Mouse (Mus musculus): ENCODE measurements at regions not wholly inside any gene's neighbourhood (a gene's known extent, or its start where the extent isn't known, plus 50 kb on each side); places are given as distances from the start of the nearest gene placed in this dataset.

- H3K9me3 ChIP-seq = no peaks in the 10 kb centered on the region
- H3K27ac ChIP-seq (replicated peaks) = 0 out of 2 replicates have a peak overlapping the region, but pooled peaks have one; percentile 52
- no peak overlapping the region for H3K4me3 ChIP-seq
- H3K27me3 ChIP-seq (replicated peaks; ENCODE audit: low read depth, poor library complexity, severe bottlenecking) = peaks cover 42% of the 10 kb centered on the region
- H3K36me3 ChIP-seq (replicated peaks) = no peaks in the 10 kb centered on the region
- WGBS = 72% methylated on average over 3 of the region's 3 CpGs
- H3K4me1 ChIP-seq = peaks cover 33% of the 10 kb centered on the region
- no peak for DNase-seq (ENCODE audit: low spot score)
Measured at GRCm38 (mm10) chr5:118424177-118424576, 136.3 kb upstream of the Med13l start.

GRCm38 (mm10) chr5:118424764-118425568 lies 135.5 kb upstream of the Med13l start:
- peaks cover 46% of the 10 kb centered on the region for H3K27me3 ChIP-seq (replicated peaks; ENCODE audit: low read depth, poor library complexity, severe bottlenecking)
- no peak overlapping the region for H3K4me3 ChIP-seq
- peak overlapping the region; percentile 52; the same call in 1 of the 2 replicates for H3K27ac ChIP-seq (replicated peaks)
- H3K9me3 ChIP-seq = no peaks in the 10 kb centered on the region
- DNase-seq (ENCODE audit: low spot score) = peak; percentile 42
- WGBS = 46% methylated on average over 9 of the region's 9 CpGs
- no peaks in the 10 kb centered on the region for H3K36me3 ChIP-seq (replicated peaks)
- peaks cover 33% of the 10 kb centered on the region for H3K4me1 ChIP-seq

GRCm38 (mm10) chr5:118426673-118427072 lies 133.8 kb upstream of the Med13l start:
- no peaks in the 10 kb centered on the region for H3K9me3 ChIP-seq
- H3K4me3 ChIP-seq = no peak overlapping the region
- H3K27me3 ChIP-seq (replicated peaks; ENCODE audit: low read depth, poor library complexity, severe bottlenecking) = peaks cover 48% of the 10 kb centered on the region
- no peak for DNase-seq (ENCODE audit: low spot score)
- H3K36me3 ChIP-seq (replicated peaks) = no peaks in the 10 kb centered on the region
- H3K27ac ChIP-seq (replicated peaks) = no peak overlapping the region
- peaks cover 31% of the 10 kb centered on the region for H3K4me1 ChIP-seq
- 58% methylated on average over 5 of the region's 5 CpGs for WGBS

- no peak overlapping the region for H3K27ac ChIP-seq (replicated peaks)
Measured at GRCm38 (mm10) chr5:118428323-118429095, 132.0 kb upstream of the Med13l start.

GRCm38 (mm10) chr5:118433599-118433998 lies 126.9 kb upstream of the Med13l start:
- H3K27me3 ChIP-seq (replicated peaks; ENCODE audit: low read depth, poor library complexity, severe bottlenecking) = peaks cover 63% of the 10 kb centered on the region
- WGBS = 61% methylated on average over 4 of the region's 4 CpGs
- peaks cover 34% of the 10 kb centered on the region for H3K4me1 ChIP-seq
- no peak overlapping the region for H3K27ac ChIP-seq (replicated peaks)
- no peak overlapping the region for H3K4me3 ChIP-seq
- H3K36me3 ChIP-seq (replicated peaks) = no peaks in the 10 kb centered on the region
- no peak for DNase-seq (ENCODE audit: low spot score)
- no peaks in the 10 kb centered on the region for H3K9me3 ChIP-seq

More at GRCm38 (mm10) chr5:118428323-118429095, 132.0 kb upstream of the Med13l start:
- no peaks in the 10 kb centered on the region for H3K9me3 ChIP-seq
- DNase-seq (ENCODE audit: low spot score) = no peak
- WGBS = 81% methylated on average over 18 of the region's 18 CpGs
- no peak overlapping the region for H3K4me3 ChIP-seq
- H3K4me1 ChIP-seq = peaks cover 16% of the 10 kb centered on the region
- no peaks in the 10 kb centered on the region for H3K36me3 ChIP-seq (replicated peaks)
- H3K27me3 ChIP-seq (replicated peaks; ENCODE audit: low read depth, poor library complexity, severe bottlenecking) = peaks cover 46% of the 10 kb centered on the region

- Histone ChIP-seq H3K9me3 (no peaks in the 10 kb centered on the region), H3K27me3 (replicated peaks; ENCODE audit: low read depth, poor library complexity, severe bottlenecking) (peaks cover 72% of the 10 kb centered on the region), H3K4me3 (peak overlapping the region; percentile 6; the same call in 1 of the 2 replicates), H3K4me1 (peaks cover 34% of the 10 kb centered on the region), H3K36me3 (replicated peaks) (no peaks in the 10 kb centered on the region), H3K27ac (replicated peaks) (no peak overlapping the region)
- WGBS = 12% methylated on average over 20 of the region's 20 CpGs
- no peak for DNase-seq (ENCODE audit: low spot score)
Measured at GRCm38 (mm10) chr5:118434718-118435555, 125.5 kb upstream of the Med13l start.

- Histone ChIP-seq H3K36me3 (replicated peaks) (no peaks in the 10 kb centered on the region), H3K4me1 (peaks cover 34% of the 10 kb centered on the region), H3K9me3 (no peaks in the 10 kb centered on the region), H3K4me3 (peak overlapping the region; percentile 6; the same call in 1 of the 2 replicates), H3K27me3 (replicated peaks; ENCODE audit: low read depth, poor library complexity, severe bottlenecking) (peaks cover 73% of the 10 kb centered on the region), H3K27ac (replicated peaks) (no peak overlapping the region)
- DNase-seq (ENCODE audit: low spot score) = no peak
- WGBS = 13% methylated on average over 7 of the region's 7 CpGs
Measured at GRCm38 (mm10) chr5:118435556-118435950, 124.9 kb upstream of the Med13l start.

GRCm38 (mm10) chr5:118436035-118436434 lies 124.4 kb upstream of the Med13l start:
- H3K9me3 ChIP-seq = no peaks in the 10 kb centered on the region
- WGBS = 8% methylated on average over 9 of the region's 9 CpGs
- no peak overlapping the region for H3K27ac ChIP-seq (replicated peaks)
- no peaks in the 10 kb centered on the region for H3K36me3 ChIP-seq (replicated peaks)
- H3K27me3 ChIP-seq (replicated peaks; ENCODE audit: low read depth, poor library complexity, severe bottlenecking) = peaks cover 73% of the 10 kb centered on the region
- no peak overlapping the region for H3K4me3 ChIP-seq
- no peak for DNase-seq (ENCODE audit: low spot score)
- H3K4me1 ChIP-seq = peaks cover 34% of the 10 kb centered on the region

- WGBS = 4% methylated on average over 22 of the region's 22 CpGs
- Histone ChIP-seq H3K4me1 (peaks cover 34% of the 10 kb centered on the region), H3K27me3 (replicated peaks; ENCODE audit: low read depth, poor library complexity, severe bottlenecking) (peaks cover 73% of the 10 kb centered on the region), H3K4me3 (peak overlapping the region; percentile 36), H3K9me3 (no peaks in the 10 kb centered on the region), H3K27ac (replicated peaks) (no peak overlapping the region), H3K36me3 (replicated peaks) (no peaks in the 10 kb centered on the region)
- DNase-seq (ENCODE audit: low spot score) = no peak
Measured at GRCm38 (mm10) chr5:118436474-118437306, 123.8 kb upstream of the Med13l start.

GRCm38 (mm10) chr5:118437307-118437610 lies 123.2 kb upstream of the Med13l start:
- peaks cover 34% of the 10 kb centered on the region for H3K4me1 ChIP-seq
- peaks cover 73% of the 10 kb centered on the region for H3K27me3 ChIP-seq (replicated peaks; ENCODE audit: low read depth, poor library complexity, severe bottlenecking)
- H3K27ac ChIP-seq (replicated peaks) = no peak overlapping the region
- WGBS = 6% methylated on average over 7 of the region's 7 CpGs
- no peak for DNase-seq (ENCODE audit: low spot score)
- no peaks in the 10 kb centered on the region for H3K36me3 ChIP-seq (replicated peaks)
- H3K4me3 ChIP-seq = peak overlapping the region; percentile 36
- no peaks in the 10 kb centered on the region for H3K9me3 ChIP-seq

- H3K27ac ChIP-seq (replicated peaks) = no peak overlapping the region
- DNase-seq (ENCODE audit: low spot score) = no peak
- H3K4me1 ChIP-seq = peaks cover 34% of the 10 kb centered on the region
- no peaks in the 10 kb centered on the region for H3K36me3 ChIP-seq (replicated peaks)
- H3K4me3 ChIP-seq = no peak overlapping the region
- 35% methylated on average over 6 of the region's 6 CpGs for WGBS
- H3K9me3 ChIP-seq = no peaks in the 10 kb centered on the region
- peaks cover 70% of the 10 kb centered on the region for H3K27me3 ChIP-seq (replicated peaks; ENCODE audit: low read depth, poor library complexity, severe bottlenecking)
Measured at GRCm38 (mm10) chr5:118438016-118438415, 122.5 kb upstream of the Med13l start.
